Mouse (Mus musculus): ENCODE data around the gene Vgll3. TPM values are rescaled to one million over a fixed set of nuclear protein-coding genes. Genes with fewer than 3 reads are reported as not detected.

Vgll3 gene
- polyA plus RNA-seq (2014; fragmentation: Illumina TruSeq; extraction: RNeasy Lipid Tissue Mini Kit (QIAGEN cat#74804); ENCODE audit: low read depth, low replicate concordance), result 7.9 TPM

DNA sequence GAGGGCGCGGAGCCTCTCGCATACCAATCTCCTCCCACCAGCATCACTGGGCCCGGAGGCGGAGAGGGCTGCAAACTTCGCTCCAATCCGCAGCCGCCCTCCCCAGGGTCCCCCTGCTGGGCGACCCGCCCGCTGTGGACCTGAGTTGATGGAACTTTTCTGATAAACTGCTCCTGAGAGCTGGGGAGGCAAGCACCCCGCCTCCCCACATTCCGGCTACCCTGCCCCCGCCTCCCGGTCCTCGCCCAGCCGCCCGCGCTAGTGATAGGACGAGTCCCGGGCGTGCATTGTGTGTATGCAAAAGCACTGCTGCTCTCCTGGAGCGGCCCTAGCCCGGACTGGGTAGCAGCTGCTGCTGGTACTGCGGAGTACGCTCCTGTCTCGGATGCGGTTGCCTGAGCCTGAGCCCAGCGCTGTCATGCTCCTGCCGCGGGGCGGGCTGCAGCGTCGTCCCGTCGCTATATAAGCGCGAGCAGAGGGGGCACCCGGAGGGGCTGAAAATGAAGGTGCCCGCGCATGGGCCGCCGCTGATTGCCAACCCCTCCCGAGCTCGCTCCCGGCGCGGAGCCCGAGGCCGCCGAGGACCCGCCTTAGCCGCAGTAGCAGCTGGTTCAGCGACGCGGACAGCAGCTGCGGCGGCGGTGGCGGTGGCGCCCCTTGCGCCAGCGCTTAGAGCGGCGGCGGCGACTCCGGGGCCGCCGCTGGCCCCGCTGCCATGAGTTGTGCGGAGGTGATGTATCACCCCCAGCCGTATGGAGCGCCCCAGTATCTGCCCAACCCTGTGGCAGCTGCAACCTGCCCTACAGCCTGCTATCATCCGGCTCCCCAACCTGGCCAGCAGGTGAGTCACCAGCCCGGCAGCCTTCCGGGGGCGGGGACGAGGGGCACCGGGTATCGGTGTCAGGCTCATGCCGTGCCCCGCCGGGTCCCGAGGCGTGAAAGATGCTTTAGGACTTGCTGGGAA, at the start of gene Vgll3:
Gene Vgll3, plus strand, starts transcription at position 340 of the 964 bp plus-strand sequence.

